Mouse (Mus musculus): ENCODE data around the gene C130032M10Rik. TPM values are rescaled to one million over a fixed set of nuclear protein-coding genes. Genes with fewer than 3 reads are reported as not detected.

Gene C130032M10Rik
- total RNA-seq (2017) = not detected in 3 replicates

DNA sequence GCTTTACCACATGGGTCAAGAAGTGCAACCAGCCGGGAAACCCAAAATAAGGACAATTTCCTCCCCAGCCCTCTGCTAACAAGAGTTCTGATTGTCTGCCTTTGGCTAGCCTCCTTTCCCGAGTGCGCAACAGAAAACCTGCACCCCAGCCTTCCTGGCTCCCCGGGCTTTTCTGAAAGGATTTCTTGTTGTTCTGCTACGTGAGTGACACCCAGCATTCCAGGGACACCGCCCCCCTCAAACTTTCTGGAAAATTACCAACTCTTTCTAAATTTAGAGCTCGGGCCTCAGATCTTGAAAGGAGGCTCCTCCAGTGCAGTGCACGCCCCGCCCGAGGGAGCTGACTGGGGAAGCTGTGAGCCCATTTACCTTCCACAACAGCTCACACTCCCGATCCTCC is at the start of gene C130032M10Rik:
Gene C130032M10Rik, plus strand, starts transcription at position 334 of the 400 bp plus-strand sequence.
- ATAC-seq (replicated peaks; ENCODE audit: insufficient number of reproducible peaks, low FRiP score, low TSS enrichment, poor library complexity, severe bottlenecking) = no peak

DNA sequence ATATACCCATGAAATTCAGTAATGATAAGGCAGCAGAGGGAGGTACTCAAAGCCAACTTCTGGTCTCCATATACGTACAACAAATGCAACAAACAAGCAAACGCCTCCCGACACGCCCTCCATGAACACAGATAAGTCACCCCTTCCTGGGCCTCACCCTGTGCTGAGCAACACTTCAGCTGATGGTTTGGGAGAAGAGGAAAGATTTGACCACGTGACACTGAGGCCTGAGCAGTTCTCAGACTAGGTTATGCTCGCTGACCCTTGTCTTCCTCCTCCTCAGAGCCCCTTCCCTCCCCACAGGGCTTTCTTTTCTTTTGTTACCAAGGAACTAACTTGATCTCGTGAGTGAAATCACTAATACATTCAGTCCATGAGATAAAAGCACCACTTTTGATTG is 48.6 kb upstream of the C130032M10Rik start:
- ATAC-seq (replicated peaks; ENCODE audit: insufficient number of reproducible peaks, low FRiP score, low TSS enrichment, poor library complexity, severe bottlenecking) = no peak

DNA sequence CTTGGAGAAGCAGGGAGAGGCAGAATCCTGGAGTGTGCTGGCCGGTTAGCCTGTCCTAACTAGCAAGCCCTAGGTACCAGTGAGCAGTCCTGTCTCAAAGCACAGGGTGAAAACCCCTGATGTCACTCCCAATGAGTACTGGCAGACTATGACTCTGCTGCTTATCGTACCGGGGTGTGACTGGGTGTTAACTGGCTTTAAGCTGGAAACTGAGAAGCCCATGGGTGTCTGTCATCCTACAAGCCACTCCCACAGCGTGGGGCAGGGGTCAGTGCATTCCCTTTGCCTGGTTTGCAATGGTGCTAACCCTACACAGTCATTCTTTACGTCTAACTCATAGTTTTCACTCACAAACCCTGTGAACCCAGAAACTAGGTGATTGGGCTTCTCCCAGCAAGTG is 47.3 kb upstream of the C130032M10Rik start:
- no peak for ATAC-seq (replicated peaks; ENCODE audit: insufficient number of reproducible peaks, low FRiP score, low TSS enrichment, poor library complexity, severe bottlenecking)

DNA sequence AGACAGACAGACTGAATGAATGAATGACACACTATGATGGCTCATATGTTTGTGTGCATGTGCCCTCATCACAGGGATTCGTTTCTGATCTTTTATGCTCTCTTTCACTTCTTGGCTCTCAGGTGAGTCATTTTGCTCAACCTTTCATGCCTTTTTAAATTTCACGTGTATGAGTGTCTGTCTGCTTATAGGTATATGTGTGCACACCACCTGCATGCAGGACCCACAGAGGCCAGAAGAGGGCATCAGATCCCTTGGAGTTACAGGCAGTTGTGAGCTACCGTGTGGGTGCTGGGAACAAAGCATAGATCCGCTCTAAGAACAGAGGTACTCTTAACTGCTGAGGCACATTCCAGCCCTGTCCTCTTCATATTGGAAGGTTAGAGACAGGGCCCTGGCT is 46.8 kb upstream of the C130032M10Rik start:
- ATAC-seq (replicated peaks; ENCODE audit: insufficient number of reproducible peaks, low FRiP score, low TSS enrichment, poor library complexity, severe bottlenecking) = no peak

DNA sequence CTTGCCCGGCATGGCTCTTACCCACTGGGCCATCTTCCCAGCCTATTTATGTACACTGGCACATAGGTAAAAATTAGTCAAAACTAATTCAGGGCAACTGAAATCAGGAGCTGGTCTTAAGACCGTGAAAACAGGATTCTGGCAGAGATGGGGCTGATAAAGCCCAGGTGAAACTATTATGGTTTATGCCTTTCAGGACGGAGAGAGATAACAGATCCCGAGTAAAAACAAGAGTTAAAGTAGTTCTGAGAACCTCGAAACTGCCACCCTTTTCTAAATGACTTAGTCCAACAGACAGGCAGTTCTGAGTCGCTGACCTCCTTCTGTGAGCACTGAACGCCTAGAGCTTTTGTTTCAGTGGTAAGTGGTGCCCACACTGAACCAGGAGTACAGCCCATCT is 43.6 kb upstream of the C130032M10Rik start:
- no peak for ATAC-seq (replicated peaks; ENCODE audit: insufficient number of reproducible peaks, low FRiP score, low TSS enrichment, poor library complexity, severe bottlenecking)

DNA sequence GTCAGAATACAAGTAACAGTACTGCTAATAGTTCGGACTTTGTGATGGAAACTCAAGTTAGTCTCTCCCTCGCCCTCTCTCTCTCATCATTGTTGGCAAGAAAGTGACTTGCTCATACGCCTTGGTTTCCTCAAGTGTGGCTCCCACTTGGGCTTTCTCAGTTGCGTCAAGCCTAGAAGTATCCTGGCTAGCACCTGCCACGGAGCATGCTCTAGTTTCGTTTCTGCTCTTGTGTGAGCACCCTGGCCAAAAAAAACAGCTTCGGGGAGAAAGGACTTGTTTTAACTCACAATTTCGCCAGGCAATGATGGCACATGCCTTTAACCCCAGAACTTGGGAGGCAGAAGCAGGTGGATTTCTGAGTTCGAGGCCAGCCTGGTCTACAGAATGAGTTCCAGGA is 38.5 kb upstream of the C130032M10Rik start:
- ATAC-seq (replicated peaks; ENCODE audit: insufficient number of reproducible peaks, low FRiP score, low TSS enrichment, poor library complexity, severe bottlenecking) = no peak

DNA sequence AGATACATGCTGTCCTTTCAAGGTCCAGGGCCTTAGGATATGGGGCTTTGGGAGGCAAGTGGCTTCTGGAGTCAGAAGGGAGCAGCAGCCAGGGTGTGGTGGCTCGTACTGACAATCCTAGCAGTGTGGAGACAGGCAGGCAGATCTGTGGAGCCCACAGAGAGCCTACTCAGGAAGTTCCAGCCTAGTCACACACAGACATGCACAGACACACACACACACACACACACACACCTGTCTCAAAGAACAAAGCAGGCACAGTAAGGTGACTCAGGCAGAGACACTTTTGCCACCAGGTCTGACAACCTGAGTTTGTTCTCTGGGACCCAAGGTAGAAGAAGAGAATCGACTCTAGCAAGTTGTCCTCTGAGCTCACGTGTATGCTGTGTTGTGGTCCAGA is 34.6 kb upstream of the C130032M10Rik start:
- no peak for ATAC-seq (replicated peaks; ENCODE audit: insufficient number of reproducible peaks, low FRiP score, low TSS enrichment, poor library complexity, severe bottlenecking)

DNA sequence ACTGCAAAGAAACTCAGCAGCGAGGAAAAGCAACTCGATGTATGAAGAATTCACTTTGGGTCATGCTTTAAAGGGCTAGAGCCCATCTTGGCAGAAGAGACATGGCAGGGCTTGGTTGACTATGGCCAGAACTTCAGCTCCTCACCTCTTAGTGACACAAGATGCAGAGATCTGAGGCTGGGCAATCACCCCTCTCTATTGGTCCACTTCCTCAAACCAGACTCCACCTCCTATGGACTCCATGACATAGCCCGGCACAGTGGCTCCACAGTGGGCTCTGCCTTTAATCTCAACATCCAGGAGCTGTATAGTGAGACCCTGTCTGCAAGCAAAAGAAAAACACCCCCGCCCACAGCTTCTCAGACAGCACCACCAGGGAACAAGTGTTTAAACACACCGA is 30.7 kb upstream of the C130032M10Rik start:
- no peak for ATAC-seq (replicated peaks; ENCODE audit: insufficient number of reproducible peaks, low FRiP score, low TSS enrichment, poor library complexity, severe bottlenecking)

DNA sequence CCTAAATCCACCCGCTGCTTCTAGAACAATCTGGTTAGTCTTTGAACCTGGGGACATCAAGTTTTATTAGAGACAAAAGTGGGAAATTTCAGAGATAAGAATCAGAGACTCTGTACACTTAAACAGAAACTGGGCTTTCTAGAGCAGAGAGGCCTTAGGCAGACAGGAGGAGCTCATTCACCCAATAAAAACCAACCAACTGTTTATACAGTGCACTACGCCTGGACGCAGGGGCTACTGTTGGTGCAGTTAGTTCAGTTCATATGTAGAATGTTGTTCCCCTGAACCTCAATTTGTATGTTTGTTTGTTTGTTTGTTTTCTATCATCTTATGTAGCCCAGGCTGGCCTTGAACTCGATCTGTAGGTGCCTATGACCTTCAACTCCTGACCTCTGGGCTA is 28.7 kb upstream of the C130032M10Rik start:
- no peak for ATAC-seq (replicated peaks; ENCODE audit: insufficient number of reproducible peaks, low FRiP score, low TSS enrichment, poor library complexity, severe bottlenecking)

DNA sequence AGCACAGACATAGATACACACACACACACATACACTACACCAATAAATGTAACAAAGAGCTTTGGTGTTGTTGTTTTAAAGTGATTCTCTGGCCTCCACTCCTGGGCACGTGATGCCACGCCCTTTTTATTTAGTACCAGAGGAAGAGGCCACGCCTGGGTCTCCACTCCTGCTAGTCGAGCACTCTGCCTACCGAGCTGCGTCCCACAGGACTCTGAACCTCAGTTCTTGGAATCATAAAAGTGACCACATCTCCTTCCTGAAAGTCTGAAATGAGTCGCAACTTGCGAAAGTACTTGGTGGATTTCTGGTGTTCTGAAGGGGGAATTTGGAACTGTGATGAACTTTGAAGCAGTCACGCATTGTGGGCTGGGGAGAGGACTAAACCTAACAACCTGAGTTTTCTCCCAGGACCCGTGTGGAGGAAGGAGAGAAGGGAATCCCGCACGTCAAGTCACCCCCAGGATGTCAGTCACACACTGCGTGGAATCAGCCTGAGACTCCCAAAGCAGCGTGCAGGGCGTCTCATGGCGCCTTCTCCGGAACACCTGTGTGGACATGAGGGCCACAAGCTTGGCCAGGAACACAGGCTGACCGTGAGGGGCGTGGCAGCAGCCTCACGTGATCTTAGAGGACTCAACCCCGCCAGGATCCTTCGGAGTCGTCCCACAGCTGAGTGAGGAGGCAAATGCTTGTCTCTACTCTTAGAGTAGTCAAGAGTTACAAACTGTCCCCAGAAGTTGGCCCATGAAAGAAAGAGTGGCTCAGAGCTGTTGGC is 27.8 kb upstream of the C130032M10Rik start:
- ATAC-seq (replicated peaks; ENCODE audit: insufficient number of reproducible peaks, low FRiP score, low TSS enrichment, poor library complexity, severe bottlenecking) = no peak

DNA sequence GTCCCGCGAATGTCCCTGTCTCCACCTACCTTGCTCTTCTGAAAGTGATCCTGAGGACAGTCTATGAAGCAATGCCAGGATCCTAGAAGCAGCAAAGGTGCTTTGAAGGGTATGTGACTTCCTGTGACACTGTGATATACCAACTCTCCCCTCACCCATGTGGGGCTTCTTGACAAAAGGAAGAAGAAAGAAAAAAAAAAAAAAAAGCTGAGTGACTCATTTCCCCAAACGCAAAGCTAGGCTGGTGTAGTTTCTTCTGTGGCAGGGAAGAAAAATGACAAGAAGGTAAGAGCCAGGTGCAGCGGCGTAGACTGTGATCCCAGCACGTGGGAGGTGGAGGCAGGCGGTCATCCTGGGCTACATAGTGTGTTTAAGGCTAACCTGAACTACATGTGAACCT is 19.0 kb upstream of the C130032M10Rik start:
- ATAC-seq (replicated peaks; ENCODE audit: insufficient number of reproducible peaks, low FRiP score, low TSS enrichment, poor library complexity, severe bottlenecking) = no peak

DNA sequence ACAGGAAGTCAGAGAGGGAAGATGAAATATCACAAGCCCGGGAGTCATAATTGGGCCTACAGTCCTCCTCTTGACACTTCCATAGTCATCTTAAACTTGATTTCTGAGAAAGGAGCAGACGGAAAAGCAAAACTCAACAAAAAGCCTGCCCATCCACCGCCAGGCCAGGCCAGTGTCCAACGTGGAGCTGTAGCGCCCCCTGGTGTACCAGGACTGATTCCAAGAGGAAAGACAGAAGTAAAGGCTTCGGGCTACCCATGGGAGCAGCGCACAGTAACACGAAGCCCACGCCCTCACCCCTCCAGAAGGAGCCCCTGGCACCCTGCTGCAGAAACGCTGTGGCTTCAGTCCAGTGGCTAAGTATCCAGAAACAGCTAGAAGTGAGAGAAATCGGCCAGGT is 17.3 kb upstream of the C130032M10Rik start:
- ATAC-seq (replicated peaks; ENCODE audit: insufficient number of reproducible peaks, low FRiP score, low TSS enrichment, poor library complexity, severe bottlenecking) = peak; percentile 61; the same call in 1 of the 2 replicates

DNA sequence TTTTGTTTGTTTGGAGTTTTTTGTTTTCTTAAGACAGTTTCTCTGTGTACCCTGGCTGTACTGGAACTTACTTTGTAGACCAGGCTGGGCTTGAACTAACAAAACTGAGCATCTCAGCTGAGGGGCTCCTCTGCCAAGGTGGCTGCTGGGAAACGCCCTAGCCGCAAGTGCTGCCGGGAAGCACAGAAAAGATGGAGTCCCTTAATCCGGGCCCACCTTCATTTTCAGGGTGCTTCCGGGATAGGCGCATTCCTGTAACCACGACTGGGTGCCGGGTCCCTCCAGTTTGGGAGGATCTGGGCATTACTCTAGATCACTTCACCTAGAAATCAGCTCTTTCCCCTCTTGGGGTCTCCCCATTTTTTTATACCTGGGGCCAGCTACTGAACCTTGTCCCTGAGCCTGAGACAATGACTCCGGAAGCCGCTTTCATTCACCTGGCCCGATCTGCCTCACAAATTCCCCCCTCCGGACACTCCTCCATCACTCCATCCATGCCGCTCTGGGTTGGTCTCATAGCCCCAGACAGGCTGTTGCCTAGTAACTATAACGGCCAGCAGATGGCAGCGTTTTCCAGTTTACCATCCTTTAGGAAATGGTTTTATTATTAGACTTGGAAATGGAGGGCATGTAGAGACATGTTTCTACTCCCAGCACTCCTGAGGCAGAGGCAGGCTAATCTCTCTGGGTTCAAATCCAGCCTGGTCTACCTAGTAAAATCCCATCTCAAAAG is 15.5 kb upstream of the C130032M10Rik start:
- no peak for ATAC-seq (replicated peaks; ENCODE audit: insufficient number of reproducible peaks, low FRiP score, low TSS enrichment, poor library complexity, severe bottlenecking)

DNA sequence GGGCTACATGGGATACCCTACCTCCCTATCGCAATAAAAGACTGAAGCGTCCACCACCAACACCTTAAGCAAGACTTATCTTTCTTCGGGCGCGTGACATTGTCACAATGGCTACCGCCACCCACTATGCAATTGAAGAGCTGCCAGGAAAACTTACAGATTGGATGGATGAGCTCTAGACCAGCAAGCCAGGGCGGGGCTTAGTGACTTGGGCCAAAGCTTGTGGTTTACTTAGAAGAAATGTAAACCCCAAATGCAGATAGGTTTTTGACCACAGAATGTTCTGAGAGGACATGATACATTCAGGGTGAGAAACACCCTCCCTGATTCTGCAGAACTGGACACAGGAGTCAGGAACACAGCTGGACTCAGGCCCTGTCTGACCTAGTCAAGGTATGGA is 14.4 kb upstream of the C130032M10Rik start:
- ATAC-seq (replicated peaks; ENCODE audit: insufficient number of reproducible peaks, low FRiP score, low TSS enrichment, poor library complexity, severe bottlenecking) = no peak

DNA sequence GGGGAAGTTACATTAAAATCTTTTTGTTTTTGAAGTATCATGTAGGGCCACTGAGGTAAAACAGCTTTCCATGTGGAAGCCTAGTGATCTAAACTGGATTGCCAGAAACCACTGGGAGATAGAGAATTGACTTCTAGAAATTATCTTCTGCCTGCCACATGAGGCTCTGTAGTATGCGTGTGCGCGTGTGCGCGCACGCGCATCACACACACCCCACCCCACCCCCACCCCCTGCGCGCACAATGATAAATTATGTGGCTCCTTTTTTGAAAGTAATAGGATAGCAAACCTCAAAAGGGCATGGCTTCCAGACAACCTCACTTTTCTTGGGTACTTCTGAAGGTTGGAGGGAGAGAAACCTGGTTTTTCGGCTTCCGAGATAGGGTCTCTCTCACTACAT is 13.6 kb upstream of the C130032M10Rik start:
- no peak for ATAC-seq (replicated peaks; ENCODE audit: insufficient number of reproducible peaks, low FRiP score, low TSS enrichment, poor library complexity, severe bottlenecking)

DNA sequence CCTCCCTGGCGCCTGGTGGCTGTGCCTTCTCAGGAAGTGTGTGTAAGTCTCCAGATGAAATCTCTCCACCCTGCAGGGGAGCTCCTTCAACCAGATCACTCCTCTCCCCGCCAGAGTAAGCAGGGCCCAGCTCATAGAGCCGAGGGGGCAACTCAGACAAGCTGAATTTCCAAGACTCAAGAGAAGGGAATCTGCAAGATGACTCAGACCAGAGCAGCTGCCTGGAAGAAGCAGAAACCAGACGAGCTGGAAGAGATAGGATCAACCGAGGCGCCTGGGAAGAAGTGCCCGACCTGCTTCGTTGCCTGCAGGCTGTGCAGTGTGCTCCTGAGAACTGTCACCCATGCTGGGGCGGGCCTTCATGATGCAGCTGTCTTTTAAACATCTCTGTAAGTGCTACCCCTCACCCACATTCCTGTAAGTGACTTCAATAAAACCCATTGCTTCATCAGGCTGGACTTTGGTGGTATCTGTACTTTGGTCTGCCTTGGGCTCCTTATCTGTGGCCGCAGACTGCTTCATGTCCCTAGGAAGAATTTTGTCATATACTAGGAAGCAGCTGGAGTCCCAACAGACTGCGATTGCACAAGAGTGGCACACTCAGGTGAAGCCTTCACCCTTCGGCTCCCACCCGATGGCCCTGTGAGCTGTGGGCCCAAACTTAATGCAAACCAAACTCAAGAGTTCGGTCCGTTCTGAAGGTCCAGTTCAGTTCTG is 12.6 kb upstream of the C130032M10Rik start:
- ATAC-seq (replicated peaks; ENCODE audit: insufficient number of reproducible peaks, low FRiP score, low TSS enrichment, poor library complexity, severe bottlenecking) = no peak

DNA sequence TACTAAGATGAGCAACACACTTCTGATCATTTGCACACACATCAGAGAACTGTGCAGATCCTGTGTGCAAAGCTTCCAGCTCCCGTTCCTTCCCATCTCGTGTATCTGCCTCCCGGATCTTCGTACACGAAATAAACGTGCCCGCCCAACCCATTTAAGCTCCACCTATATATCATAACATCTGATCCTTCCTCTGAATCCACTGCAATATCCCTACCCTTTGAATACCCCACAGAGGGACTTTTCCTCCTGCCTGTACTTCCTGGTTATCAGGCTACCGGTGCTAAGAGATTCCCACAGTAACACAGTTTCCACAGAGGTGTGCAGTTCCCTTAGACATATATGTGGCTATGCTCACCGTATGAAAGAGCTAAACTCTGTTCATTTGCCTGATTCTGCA is 10.7 kb upstream of the C130032M10Rik start, which contains the start of gene Ccr4:
Gene Ccr4, minus strand, starts transcription at position 101 of the 400 bp plus-strand sequence.
- ATAC-seq (replicated peaks; ENCODE audit: insufficient number of reproducible peaks, low FRiP score, low TSS enrichment, poor library complexity, severe bottlenecking) = no peak

DNA sequence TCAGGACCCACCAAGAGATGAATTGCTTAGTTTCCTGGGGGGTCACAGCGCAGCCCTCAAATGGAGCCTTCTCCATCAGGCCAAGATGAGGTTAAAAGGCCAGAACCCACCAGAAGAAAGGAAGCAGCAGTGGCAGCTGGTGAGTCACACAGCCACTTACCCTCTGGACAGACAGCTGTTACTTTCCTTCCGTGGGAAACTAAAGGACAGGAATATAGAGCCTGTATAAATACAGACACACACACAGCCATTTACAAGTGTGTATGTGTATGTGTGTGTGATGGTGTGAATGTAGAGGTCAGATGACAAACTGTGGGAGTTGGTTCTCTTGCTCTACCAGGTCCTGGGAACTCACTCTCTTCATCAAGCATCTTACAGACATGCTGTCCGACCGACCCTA is 8.9 kb upstream of the C130032M10Rik start:
- no peak for ATAC-seq (replicated peaks; ENCODE audit: insufficient number of reproducible peaks, low FRiP score, low TSS enrichment, poor library complexity, severe bottlenecking)

DNA sequence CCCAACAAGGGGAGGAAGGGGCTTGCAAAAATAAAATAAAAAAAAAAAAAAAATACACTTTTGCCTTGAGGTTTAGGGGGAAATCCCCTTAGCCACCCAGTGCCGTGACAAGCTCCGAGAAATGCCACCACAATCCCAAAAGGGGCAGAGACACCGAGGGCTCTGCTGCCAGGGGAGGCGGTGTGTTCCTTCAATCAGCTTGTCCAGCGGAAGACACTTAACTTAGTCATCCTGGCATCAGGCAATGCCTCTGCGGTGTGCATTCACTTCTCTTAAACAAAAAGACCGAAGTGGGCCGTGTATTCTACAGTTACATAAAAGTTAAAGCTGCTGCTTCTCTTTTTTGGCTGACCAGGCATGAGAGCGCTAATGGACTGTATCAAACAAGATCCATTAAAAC is 8.1 kb upstream of the C130032M10Rik start:
- ATAC-seq (replicated peaks; ENCODE audit: insufficient number of reproducible peaks, low FRiP score, low TSS enrichment, poor library complexity, severe bottlenecking) = no peak

DNA sequence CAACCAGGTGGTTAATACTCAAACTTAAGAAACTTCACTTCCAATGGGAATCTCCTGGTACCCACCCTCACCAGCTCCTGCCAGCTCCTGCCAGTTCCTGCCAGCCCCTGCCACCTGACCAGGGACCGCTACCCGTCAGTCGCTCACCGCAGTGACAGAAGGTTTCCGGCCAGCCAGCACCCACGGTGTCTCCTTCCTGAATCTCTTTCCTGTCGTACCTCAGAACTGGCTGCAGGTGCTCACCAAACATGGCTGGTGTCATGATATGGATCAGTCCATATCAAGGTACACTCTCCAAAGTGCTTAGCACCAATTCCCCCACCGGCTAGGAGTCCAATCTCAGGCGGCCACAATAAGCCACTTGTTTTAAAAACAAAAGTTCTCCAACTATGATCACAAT is 5.7 kb upstream of the C130032M10Rik start:
- no peak for ATAC-seq (replicated peaks; ENCODE audit: insufficient number of reproducible peaks, low FRiP score, low TSS enrichment, poor library complexity, severe bottlenecking)

All from monocyte, adult 5-6 weeks (primary cell).